Mouse (Mus musculus) common myeloid progenitor, adult 5-6 weeks (primary cell): ENCODE data around the gene Hoxb8. TPM values are rescaled to one million over a fixed set of nuclear protein-coding genes. Genes with fewer than 3 reads are reported as not detected.

Experiments
- ATAC-seq: replicated peaks from 2 replicates; pipeline ENCODE4 v1.8.0; 2016; ENCODE audit warnings: low read depth, mild to moderate bottlenecking, moderate TSS enrichment, inconsistent platforms; ENCODE audit not compliant: poor library complexity, severe bottlenecking
- total RNA-seq: library from RNA; stranded (forward); fragments of 200-1000, 187-1606 nt; gene quantifications from 2 replicates; pipeline ENCODE4 v1.2.3, GENCODE M21; 2017

Hoxb8 gene
- total RNA-seq, 1 experiment from 2014 or later: not detected

- ATAC-seq: no peak
Observed at GRCm38 (mm10) chr11:96327122-96327521, 45.4 kb downstream of the Hoxb8 start.

DNA sequence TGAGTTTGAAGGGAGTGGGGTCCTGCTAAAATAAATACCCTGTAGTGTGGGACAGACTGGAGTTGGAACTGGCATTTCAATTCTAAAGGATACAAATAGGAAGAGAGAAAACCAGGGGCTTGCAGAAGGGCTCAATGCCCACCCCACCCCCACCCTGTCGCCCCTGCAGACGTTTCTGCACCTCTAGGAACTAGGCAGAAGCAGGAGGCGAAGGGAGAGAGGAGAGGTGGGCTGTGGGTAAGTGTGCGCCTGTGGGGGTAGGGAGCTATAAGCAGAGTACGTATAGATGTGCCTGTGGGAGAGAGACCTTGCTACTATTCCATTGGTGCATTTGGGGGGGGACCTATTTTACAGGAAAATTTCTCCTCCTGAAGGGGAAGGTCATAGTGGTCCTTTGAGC is 46.0 kb downstream of the Hoxb8 start:
- ATAC-seq: no peak

GRCm38 (mm10) chr11:96328605-96329004 is 46.9 kb downstream of the Hoxb8 start:
- ATAC-seq: no peak

GRCm38 (mm10) chr11:96332105-96332504 is 50.4 kb downstream of the Hoxb8 start:
- ATAC-seq: no peak

DNA sequence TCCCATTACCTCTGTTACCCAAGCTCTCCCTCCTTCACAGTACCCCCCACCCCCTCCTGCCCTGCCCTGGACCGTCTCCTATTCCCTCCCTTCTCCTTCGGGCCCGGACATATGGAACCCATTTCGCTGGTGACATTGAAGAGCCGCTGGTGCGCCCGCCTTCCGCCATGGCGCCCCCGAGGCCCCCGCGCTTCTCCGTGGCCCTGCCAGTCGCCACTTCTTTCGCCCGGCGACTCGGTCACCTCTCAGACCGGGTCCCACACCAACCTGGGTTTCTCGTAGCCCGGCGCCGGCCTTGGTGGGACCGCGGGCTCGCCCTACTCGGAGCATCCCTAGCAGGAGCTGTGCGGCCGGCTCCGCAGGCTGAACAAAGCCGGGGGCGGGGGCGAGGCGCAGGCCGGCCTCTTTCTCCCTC is 50.9 kb downstream of the Hoxb8 start:
- no peak for ATAC-seq

DNA sequence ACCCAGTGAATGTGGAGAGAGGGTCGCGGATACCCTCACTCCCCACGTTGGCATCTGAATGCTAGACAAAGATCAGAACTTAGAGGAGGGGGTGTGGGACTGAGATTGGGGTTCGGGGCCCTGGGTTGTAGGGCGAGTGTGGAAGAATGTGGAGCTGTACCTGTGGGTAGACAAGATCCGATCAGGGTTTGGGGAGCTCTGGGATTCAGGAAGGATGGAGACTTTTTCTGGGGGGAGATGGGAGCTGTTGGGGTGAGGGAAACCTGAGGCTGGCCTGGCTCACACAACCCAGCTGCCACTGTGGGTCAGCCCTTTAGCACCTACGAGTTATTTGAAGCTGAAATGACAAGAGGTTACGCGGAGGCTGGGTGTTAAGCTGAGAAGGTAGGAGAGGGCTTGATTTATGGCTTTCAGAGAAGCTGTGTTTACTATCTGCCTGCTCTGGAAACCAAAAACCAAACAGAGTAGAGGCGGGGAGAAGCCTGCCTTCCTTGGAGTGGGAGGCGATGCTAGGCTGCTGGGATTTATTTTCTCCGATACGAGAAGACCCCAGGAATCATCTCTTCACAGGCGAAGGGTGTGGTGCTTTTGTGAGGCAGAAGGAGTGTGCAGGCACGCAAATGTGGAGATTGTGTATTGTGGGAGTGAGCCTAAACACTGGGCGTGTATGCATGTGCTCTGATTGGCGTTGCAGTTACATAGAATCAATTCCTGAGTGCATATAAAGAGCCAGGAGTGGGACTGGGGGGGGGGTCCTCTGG is 51.7 kb downstream of the Hoxb8 start:
- ATAC-seq: no peak

- ATAC-seq: no peak
Observed at GRCm38 (mm10) chr11:96334002-96334364, 52.3 kb downstream of the Hoxb8 start.

Other genes with a start within 250 kb of the Hoxb8 start
- 41.2 and 42.4 TPM in 2 replicates for gene Snf8, start 247.0 kb upstream of the Hoxb8 start, total RNA-seq
- 12.0 and 20.1 TPM in 2 replicates for gene Ube2z, start 216.5 kb upstream of the Hoxb8 start, total RNA-seq
- 110 and 145 TPM in 2 replicates for gene Atp5g1, start 206.2 kb upstream of the Hoxb8 start, total RNA-seq
- not detected in 2 replicates for gene Calcoco2, start 169.9 kb upstream of the Hoxb8 start, total RNA-seq
- not detected in 2 replicates for gene Ttll6, start 148.1 kb upstream of the Hoxb8 start, total RNA-seq
- gene Hoxb13, start 87.6 kb upstream of the Hoxb8 start, total RNA-seq: not detected in 2 replicates
- not detected in 2 replicates for gene Hoxb9, start 10.4 kb upstream of the Hoxb8 start, total RNA-seq
- not detected in 2 replicates for gene Hoxb7, start 4.7 kb downstream of the Hoxb8 start, total RNA-seq
- gene Hoxb6, start 10.6 kb downstream of the Hoxb8 start, total RNA-seq: not detected in 2 replicates
- not detected in 2 replicates for gene Hoxb5, start 21.4 kb downstream of the Hoxb8 start, total RNA-seq
- gene Hoxb4, start 36.4 kb downstream of the Hoxb8 start, total RNA-seq: 1.1 and 2.8 TPM in 2 replicates
- gene Hoxb3, start 41.4 kb downstream of the Hoxb8 start, total RNA-seq: 0.55 and 0.78 TPM in 2 replicates
- 0.73 TPM in 1 of 2 replicates, not detected in the other for gene Hoxb2, start 68.6 kb downstream of the Hoxb8 start, total RNA-seq
- not detected in 2 replicates for gene Hoxb1, start 83.8 kb downstream of the Hoxb8 start, total RNA-seq
- 4.0 TPM in 1 of 2 replicates, not detected in the other for gene Skap1, start 182.7 kb downstream of the Hoxb8 start, total RNA-seq